Mouse (Mus musculus) adrenal gland, postnatal 10 days (tissue): Measurements from ENCODE around the gene Abcg2. TPM values are rescaled to one million over a fixed set of nuclear protein-coding genes. Genes with fewer than 3 reads are reported as not detected.
A peak's percentile ranks its signal among the peaks of the same experiment; 100 is the strongest.

ENCODE experiments used
- DNase-seq: peaks from one replicate; pipeline ENCODE4 v3.0.0; 2021; ENCODE audit warnings: mixed read lengths
- total RNA-seq, 2 experiments: library from RNA; stranded (reverse); gene quantifications; 2 replicates each; pipeline ENCODE4 v1.2.3; 2021

Gene Abcg2
- total RNA-seq, 2 experiments from 2014 or later = 51.1 to 58.6 TPM

- no peak for DNase-seq
Measured at GRCm38 (mm10) chr6:58633731-58634130, 49.4 kb downstream of the Abcg2 start.

GRCm38 (mm10) chr6:58638566-58638965, 54.2 kb downstream of the Abcg2 start:
- DNase-seq = no peak

- DNase-seq = no peak
Measured at GRCm38 (mm10) chr6:58639391-58639790, 55.1 kb downstream of the Abcg2 start.

GRCm38 (mm10) chr6:58640333-58641018, 56.2 kb downstream of the Abcg2 start:
- peak; percentile 85 for DNase-seq

GRCm38 (mm10) chr6:58641056-58641799, 56.9 kb downstream of the Abcg2 start:
- no peak for DNase-seq

GRCm38 (mm10) chr6:58642191-58642590, 57.9 kb downstream of the Abcg2 start:
- no peak for DNase-seq

GRCm38 (mm10) chr6:58644586-58644985, 60.3 kb downstream of the Abcg2 start:
- no peak for DNase-seq

- DNase-seq = no peak
Measured at GRCm38 (mm10) chr6:58648100-58648749, 63.9 kb downstream of the Abcg2 start.

- DNase-seq = no peak
Measured at GRCm38 (mm10) chr6:58650136-58650535, 65.8 kb downstream of the Abcg2 start.

GRCm38 (mm10) chr6:58651038-58651437, 66.7 kb downstream of the Abcg2 start:
- no peak for DNase-seq

- no peak for DNase-seq
Measured at GRCm38 (mm10) chr6:58660951-58661575, 76.7 kb downstream of the Abcg2 start.

GRCm38 (mm10) chr6:58677802-58678201, 93.5 kb downstream of the Abcg2 start:
- no peak for DNase-seq

GRCm38 (mm10) chr6:58678530-58678929, 94.2 kb downstream of the Abcg2 start:
- no peak for DNase-seq

- no peak for DNase-seq
Measured at GRCm38 (mm10) chr6:58691584-58691983, 107.3 kb downstream of the Abcg2 start.

GRCm38 (mm10) chr6:58694257-58694656, 109.9 kb downstream of the Abcg2 start:
- no peak for DNase-seq

GRCm38 (mm10) chr6:58694765-58695164, 110.4 kb downstream of the Abcg2 start:
- DNase-seq = no peak

- no peak for DNase-seq
Measured at GRCm38 (mm10) chr6:58710369-58710768, 126.0 kb downstream of the Abcg2 start.

GRCm38 (mm10) chr6:58711909-58712308, 127.6 kb downstream of the Abcg2 start:
- DNase-seq = no peak

- DNase-seq = no peak
Measured at GRCm38 (mm10) chr6:58733851-58734250, 149.5 kb downstream of the Abcg2 start.

- DNase-seq = peak; percentile 3
Measured at GRCm38 (mm10) chr6:58735090-58735489, 150.8 kb downstream of the Abcg2 start.
